In genomic region chr4:106634086-106634479, GRCm38 (mm10) we compare ENCODE assay signal across 15 mouse cellular contexts. TPM values are rescaled to one million over a fixed set of nuclear protein-coding genes. Genes with fewer than 3 reads are reported as not detected.
DNase-seq lines count a peak whose midpoint lies in the region; ATAC-seq and TF ChIP-seq lines count a peak whose summit lies in the region.
"Had no signal": no experiment of that assay in that cellular context is flagged by ENCODE, and none has a peak within 500 bp of the region (broad histone marks: within the 10 kb centered on the region; RNA-seq: fewer than 3 reads in every experiment).

No protein-coding gene starts in this region.

- no peak for DNase-seq in kidney, postnatal 0 days (ENCODE audit: low spot score)
- DNase-seq in kidney, adult 18-20 months: no peak
- no peak for DNase-seq in spleen, postnatal 4 days (ENCODE audit: low spot score in 2 of 2)
- DNase-seq: gastrocnemius, postnatal 36 days; heart, postnatal 36 days; layer of hippocampus, adult 9-11 months; liver, embryonic 13.5 days had no signal

- no peaks in the 10 kb centered on the region for H3K9me3 ChIP-seq in forebrain, embryonic 15.5 days
- H3K9me3 ChIP-seq in forebrain, embryonic 16.5 days (ENCODE audit: control insufficient read depth, low read length): no peaks in the 10 kb centered on the region
- no peaks in the 10 kb centered on the region for H3K9me3 ChIP-seq in kidney, postnatal 0 days (replicated peaks; ENCODE audit: low read length)
- no peaks in the 10 kb centered on the region for H3K9me3 ChIP-seq in embryonic facial prominence, embryonic 15.5 days (replicated peaks)
- no peaks in the 10 kb centered on the region for H3K9me3 ChIP-seq in midbrain, embryonic 15.5 days
- H3K9me3 ChIP-seq: forebrain, embryonic 13.5 days; G1E; liver, embryonic 13.5 days had no signal

- peaks cover 26% of the 10 kb centered on the region for H3K4me1 ChIP-seq in forebrain, embryonic 15.5 days
- peaks cover 40% of the 10 kb centered on the region for H3K4me1 ChIP-seq in forebrain, embryonic 16.5 days (replicated peaks; ENCODE audit: control insufficient read depth, insufficient read depth, low read length)
- peaks cover 8% of the 10 kb centered on the region for H3K4me1 ChIP-seq in kidney, postnatal 0 days (replicated peaks; ENCODE audit: insufficient read depth, low read length)
- H3K4me1 ChIP-seq in embryonic facial prominence, embryonic 15.5 days: peaks cover 43% of the 10 kb centered on the region
- peaks cover 48% of the 10 kb centered on the region for H3K4me1 ChIP-seq in midbrain, embryonic 15.5 days
- H3K4me1 ChIP-seq: liver, embryonic 13.5 days had no signal

- H3K27ac ChIP-seq in forebrain, embryonic 15.5 days (replicated peaks): 0 out of 2 replicates have a peak overlapping the region, but pooled peaks have one; percentile 31
- H3K27ac ChIP-seq in forebrain, embryonic 16.5 days (ENCODE audit: low read length): no peak overlapping the region; the same call in 1 of the 2 replicates
- peak overlapping the region; percentile 70 for H3K27ac ChIP-seq in kidney, postnatal 0 days
- peak overlapping the region; percentile 82 for H3K27ac ChIP-seq in embryonic facial prominence, embryonic 15.5 days (replicated peaks)
- H3K27ac ChIP-seq in midbrain, embryonic 15.5 days: peak overlapping the region; percentile 89
- H3K27ac ChIP-seq: forebrain, embryonic 13.5 days; liver, embryonic 13.5 days had no signal

- no peak overlapping the region for H3K4me3 ChIP-seq in forebrain, embryonic 15.5 days
- no peak overlapping the region for H3K4me3 ChIP-seq in forebrain, embryonic 16.5 days (replicated peaks; ENCODE audit: low read length)
- no peak overlapping the region for H3K4me3 ChIP-seq in kidney, postnatal 0 days (replicated peaks; ENCODE audit: low read depth, low read length)
- H3K4me3 ChIP-seq in embryonic facial prominence, embryonic 15.5 days (replicated peaks): no peak overlapping the region
- H3K4me3 ChIP-seq in midbrain, embryonic 15.5 days: 0 out of 2 replicates have a peak overlapping the region, but pooled peaks have one; percentile 3
- H3K4me3 ChIP-seq: forebrain, embryonic 13.5 days; liver, embryonic 13.5 days had no signal

- no peak overlapping the region for H3K4me2 ChIP-seq in forebrain, embryonic 15.5 days (replicated peaks)
- no peak overlapping the region for H3K4me2 ChIP-seq in forebrain, embryonic 16.5 days (ENCODE audit: low read length)
- H3K4me2 ChIP-seq in kidney, postnatal 0 days (ENCODE audit: low read length): no peak overlapping the region
- no peak overlapping the region for H3K4me2 ChIP-seq in embryonic facial prominence, embryonic 15.5 days (replicated peaks)
- peak overlapping the region; percentile 28 for H3K4me2 ChIP-seq in midbrain, embryonic 15.5 days
- H3K4me2 ChIP-seq: forebrain, embryonic 13.5 days; liver, embryonic 13.5 days had no signal

- no peaks in the 10 kb centered on the region for H3K27me3 ChIP-seq in forebrain, embryonic 15.5 days
- H3K27me3 ChIP-seq in forebrain, embryonic 16.5 days (replicated peaks; ENCODE audit: control insufficient read depth, insufficient read depth, low read length): no peaks in the 10 kb centered on the region
- no peaks in the 10 kb centered on the region for H3K27me3 ChIP-seq in kidney, postnatal 0 days (ENCODE audit: insufficient read depth, low read length)
- no peaks in the 10 kb centered on the region; the same call in 1 of the 2 replicates for H3K27me3 ChIP-seq in embryonic facial prominence, embryonic 15.5 days
- H3K27me3 ChIP-seq in midbrain, embryonic 15.5 days (replicated peaks): no peaks in the 10 kb centered on the region

- H3K9ac ChIP-seq in forebrain, embryonic 15.5 days (replicated peaks): no peak overlapping the region
- no peak overlapping the region for H3K9ac ChIP-seq in forebrain, embryonic 16.5 days (replicated peaks; ENCODE audit: low read depth, low read length)
- H3K9ac ChIP-seq in kidney, postnatal 0 days (ENCODE audit: low read depth, low read length): no peak overlapping the region
- no peak overlapping the region for H3K9ac ChIP-seq in embryonic facial prominence, embryonic 15.5 days
- H3K9ac ChIP-seq in midbrain, embryonic 15.5 days: no peak overlapping the region
- H3K9ac ChIP-seq: forebrain, embryonic 13.5 days; liver, embryonic 13.5 days had no signal

- WGBS in forebrain, embryonic 15.5 days: 42% methylated on average over 9 of the region's 9 CpGs
- 52% methylated on average over 8 of the region's 9 CpGs for WGBS in forebrain, embryonic 16.5 days
- WGBS in kidney, postnatal 0 days: 38% methylated on average over 9 of the region's 9 CpGs
- WGBS in embryonic facial prominence, embryonic 15.5 days: 62% methylated on average over 9 of the region's 9 CpGs
- WGBS in midbrain, embryonic 15.5 days: 31% methylated on average over 9 of the region's 9 CpGs

- no peak for TF ChIP-seq CTCF in kidney, postnatal 0 days (IDR thresholded peaks at IDR 0.05; ENCODE audit: low read depth)

- no peak for ATAC-seq in forebrain, embryonic 15.5 days (replicated peaks)
- ATAC-seq in forebrain, embryonic 16.5 days: no peak
- ATAC-seq in kidney, postnatal 0 days (replicated peaks; ENCODE audit: low FRiP score, low read depth): 0 out of 2 replicates have a peak, but pooled peaks have one; percentile 25
- no peak for ATAC-seq in embryonic facial prominence, embryonic 15.5 days (ENCODE audit: insufficient number of reproducible peaks, low FRiP score, low TSS enrichment, low read depth)
- ATAC-seq in midbrain, embryonic 15.5 days (replicated peaks): peak; percentile 21
- no peak for ATAC-seq in CD4-positive, CD25-positive, alpha-beta regulatory T cell, adult 4 months
- ATAC-seq: activated CD4-positive, CD25-positive, alpha-beta regulatory T cell, adult 4 months; forebrain, embryonic 13.5 days had no signal

- no peaks in the 10 kb centered on the region for H3K36me3 ChIP-seq in forebrain, embryonic 15.5 days
- H3K36me3 ChIP-seq in forebrain, embryonic 16.5 days (ENCODE audit: control insufficient read depth, insufficient read depth): no peaks in the 10 kb centered on the region
- no peaks in the 10 kb centered on the region for H3K36me3 ChIP-seq in kidney, postnatal 0 days (ENCODE audit: insufficient read depth, low read length)
- H3K36me3 ChIP-seq in embryonic facial prominence, embryonic 15.5 days: no peaks in the 10 kb centered on the region
- no peaks in the 10 kb centered on the region for H3K36me3 ChIP-seq in midbrain, embryonic 15.5 days (replicated peaks)
- H3K36me3 ChIP-seq: G1E; liver, embryonic 13.5 days had no signal

RNA-seq across cellular contexts. Expression of gene Ttc22, which starts 11.9 kb away (rescaled TPM):
- polyA plus RNA-seq in forebrain, embryonic 15.5 days (2015; fragmentation: Nextera tagmentation; extraction: Ambion mirVana): 0.34 and 0.62 TPM in 2 replicates
- 0.40 and 0.71 TPM in 2 replicates for polyA plus RNA-seq in forebrain, embryonic 16.5 days (2015; fragmentation: Nextera tagmentation; extraction: Ambion mirVana)
- 5.0 and 5.9 TPM in 2 replicates for polyA plus RNA-seq in kidney, postnatal 0 days (2015; fragmentation: Nextera tagmentation; extraction: Ambion mirVana)
- polyA plus RNA-seq in embryonic facial prominence, embryonic 15.5 days (2015; fragmentation: Nextera tagmentation; extraction: Ambion mirVana): 9.8 and 12.4 TPM in 2 replicates
- 3.4 and 4.4 TPM in 2 replicates for polyA plus RNA-seq in midbrain, embryonic 15.5 days (2015; fragmentation: Nextera tagmentation; extraction: Ambion mirVana)
- not detected for polyA plus RNA-seq in CD4-positive, CD25-positive, alpha-beta regulatory T cell, adult 4 months (2017; shearing (Covaris generic))
- polyA plus RNA-seq: activated CD4-positive, CD25-positive, alpha-beta regulatory T cell, adult 4 months; G1E had no signal

RNA-seq across cellular contexts. Expression of gene Pars2, which starts 16.8 kb away (rescaled TPM):
- polyA plus RNA-seq in forebrain, embryonic 15.5 days (2015; fragmentation: Nextera tagmentation; extraction: Ambion mirVana): 12.6 and 14.2 TPM in 2 replicates
- polyA plus RNA-seq in forebrain, embryonic 16.5 days (2015; fragmentation: Nextera tagmentation; extraction: Ambion mirVana): 12.6 and 12.8 TPM in 2 replicates
- polyA plus RNA-seq in kidney, postnatal 0 days (2015; fragmentation: Nextera tagmentation; extraction: Ambion mirVana): 11.8 and 12.8 TPM in 2 replicates
- polyA plus RNA-seq in embryonic facial prominence, embryonic 15.5 days (2015; fragmentation: Nextera tagmentation; extraction: Ambion mirVana): 13.2 and 14.3 TPM in 2 replicates
- 9.7 and 10.4 TPM in 2 replicates for polyA plus RNA-seq in midbrain, embryonic 15.5 days (2015; fragmentation: Nextera tagmentation; extraction: Ambion mirVana)
- polyA plus RNA-seq in CD4-positive, CD25-positive, alpha-beta regulatory T cell, adult 4 months (2017; shearing (Covaris generic)): 10 to 100 TPM; 11.4 to 17.4 TPM

RNA-seq across cellular contexts. Expression of gene Lexm, which starts 17.0 kb away (rescaled TPM):
- polyA plus RNA-seq in forebrain, embryonic 15.5 days (2015; fragmentation: Nextera tagmentation; extraction: Ambion mirVana): not detected in 2 replicates
- polyA plus RNA-seq in forebrain, embryonic 16.5 days (2015; fragmentation: Nextera tagmentation; extraction: Ambion mirVana): not detected in 2 replicates
- not detected in 2 replicates for polyA plus RNA-seq in kidney, postnatal 0 days (2015; fragmentation: Nextera tagmentation; extraction: Ambion mirVana)
- polyA plus RNA-seq in embryonic facial prominence, embryonic 15.5 days (2015; fragmentation: Nextera tagmentation; extraction: Ambion mirVana): 0.24 TPM in 1 of 2 replicates, not detected in the other
- polyA plus RNA-seq in midbrain, embryonic 15.5 days (2015; fragmentation: Nextera tagmentation; extraction: Ambion mirVana): not detected in 2 replicates
- polyA plus RNA-seq in CD4-positive, CD25-positive, alpha-beta regulatory T cell, adult 4 months (2017; shearing (Covaris generic)): under 1 TPM in 1 of 2 experiments, not detected in 1; 0.40 TPM
- polyA plus RNA-seq: activated CD4-positive, CD25-positive, alpha-beta regulatory T cell, adult 4 months; forebrain, embryonic 13.5 days; G1E had no signal

RNA-seq across cellular contexts. Expression of gene Ttc4, which starts 44.7 kb away (rescaled TPM):
- 121 and 124 TPM in 2 replicates for polyA plus RNA-seq in forebrain, embryonic 15.5 days (2015; fragmentation: Nextera tagmentation; extraction: Ambion mirVana)
- polyA plus RNA-seq in forebrain, embryonic 16.5 days (2015; fragmentation: Nextera tagmentation; extraction: Ambion mirVana): 133 and 152 TPM in 2 replicates
- polyA plus RNA-seq in kidney, postnatal 0 days (2015; fragmentation: Nextera tagmentation; extraction: Ambion mirVana): 63.7 and 64.0 TPM in 2 replicates
- polyA plus RNA-seq in embryonic facial prominence, embryonic 15.5 days (2015; fragmentation: Nextera tagmentation; extraction: Ambion mirVana): 97.5 and 102 TPM in 2 replicates
- 158 TPM in 2 replicates for polyA plus RNA-seq in midbrain, embryonic 15.5 days (2015; fragmentation: Nextera tagmentation; extraction: Ambion mirVana)
- polyA plus RNA-seq in CD4-positive, CD25-positive, alpha-beta regulatory T cell, adult 4 months (2017; shearing (Covaris generic)): 10 to 100 TPM; 53.8 to 77.4 TPM

Comparison
In these comparisons a context has a peak if more than half of its experiments do, and no peak if none do; other contexts are left out.
1. ATAC-seq: peak in kidney, postnatal 0 days (single experiment) and midbrain, embryonic 15.5 days (single experiment); none in forebrain, embryonic 15.5 days (single experiment), forebrain, embryonic 16.5 days (single experiment), embryonic facial prominence, embryonic 15.5 days (single experiment) and CD4-positive, CD25-positive, alpha-beta regulatory T cell, adult 4 months (single experiment).